Mouse (Mus musculus): ENCODE results near the gene Rpl36a. TPM values are rescaled to one million over a fixed set of nuclear protein-coding genes. Genes with fewer than 3 reads are reported as not detected.

The Rpl36a gene
- total RNA-seq, 2 experiments from 2014 or later, result 2,126 to 7,427 TPM

Other genes with a start within 250 kb of the Rpl36a start
- gene Drp2, start 181.1 kb upstream of the Rpl36a start, total RNA-seq (2014; fragmentation: Nextera tagmentation), result 0.87 TPM in 1 of 2 replicates, not detected in the other
- gene Drp2, start 181.1 kb upstream of the Rpl36a start, total RNA-seq (2017), result 0.05 and 0.53 TPM in 2 replicates
- gene Taf7l, start 109.2 kb upstream of the Rpl36a start, total RNA-seq (2014; fragmentation: Nextera tagmentation), result not detected in 2 replicates
- not detected in 2 replicates for gene Taf7l, start 109.2 kb upstream of the Rpl36a start, total RNA-seq (2017)
- gene Timm8a1, start 43.8 kb upstream of the Rpl36a start, total RNA-seq (2014; fragmentation: Nextera tagmentation), result 123 and 148 TPM in 2 replicates
- 214 and 241 TPM in 2 replicates for gene Timm8a1, start 43.8 kb upstream of the Rpl36a start, total RNA-seq (2017)
- gene Btk, start 2.1 kb upstream of the Rpl36a start, total RNA-seq (2014; fragmentation: Nextera tagmentation), result 52.5 and 52.7 TPM in 2 replicates
- 116 and 120 TPM in 2 replicates for gene Btk, start 2.1 kb upstream of the Rpl36a start, total RNA-seq (2017)
- gene Gla, start 15.5 kb downstream of the Rpl36a start, total RNA-seq (2014; fragmentation: Nextera tagmentation), result 0.87 and 2.3 TPM in 2 replicates
- gene Gla, start 15.5 kb downstream of the Rpl36a start, total RNA-seq (2017), result 5.5 and 6.1 TPM in 2 replicates
- gene Hnrnph2, start 15.5 kb downstream of the Rpl36a start, total RNA-seq (2014; fragmentation: Nextera tagmentation), result 77.3 and 79.5 TPM in 2 replicates
- 145 and 188 TPM in 2 replicates for gene Hnrnph2, start 15.5 kb downstream of the Rpl36a start, total RNA-seq (2017)
- 0.30 TPM in 1 of 2 replicates, not detected in the other for gene Armcx4, start 100.9 kb downstream of the Rpl36a start, total RNA-seq (2014; fragmentation: Nextera tagmentation)
- 0.05 and 0.34 TPM in 2 replicates for gene Armcx4, start 100.9 kb downstream of the Rpl36a start, total RNA-seq (2017)
- 4.4 and 4.5 TPM in 2 replicates for gene Armcx1, start 132.3 kb downstream of the Rpl36a start, total RNA-seq (2014; fragmentation: Nextera tagmentation)
- gene Armcx1, start 132.3 kb downstream of the Rpl36a start, total RNA-seq (2017), result 10.6 and 19.0 TPM in 2 replicates
- 5.5 and 11.5 TPM in 2 replicates for gene Armcx6, start 165.8 kb downstream of the Rpl36a start, total RNA-seq (2014; fragmentation: Nextera tagmentation)
- 5.4 and 11.2 TPM in 2 replicates for gene Armcx6, start 165.8 kb downstream of the Rpl36a start, total RNA-seq (2017)
- 14.6 and 21.8 TPM in 2 replicates for gene Armcx3, start 170.9 kb downstream of the Rpl36a start, total RNA-seq (2014; fragmentation: Nextera tagmentation)
- 13.5 and 16.2 TPM in 2 replicates for gene Armcx3, start 170.9 kb downstream of the Rpl36a start, total RNA-seq (2017)
- gene Armcx2, start 223.6 kb downstream of the Rpl36a start, total RNA-seq (2014; fragmentation: Nextera tagmentation), result 10.5 and 13.6 TPM in 2 replicates
- 4.5 and 8.9 TPM in 2 replicates for gene Armcx2, start 223.6 kb downstream of the Rpl36a start, total RNA-seq (2017)